Mouse (Mus musculus) liver, adult 2 months (tissue): Measurements from ENCODE around the gene Mrpl42. TPM values are rescaled to one million over a fixed set of nuclear protein-coding genes. Genes with fewer than 3 reads are reported as not detected.

Experiments
- DNase-seq: peaks from one replicate; pipeline ENCODE4 v3.0.0-alpha.2; 2011; ENCODE audit warnings: low read depth, low spot score; ENCODE audit errors: extremely low read depth
- H3K27ac ChIP-seq: fragments of 200-500 bp; replicated peaks from 2 replicates; pipeline ENCODE4 v1.5.1; 2012; ENCODE audit warnings: low read depth, mild to moderate bottlenecking, control low read depth, inconsistent platforms, low read length; ENCODE audit not compliant: insufficient read depth
- H3K27me3 ChIP-seq: fragments of 200-500 bp; 2 replicates; pipeline ENCODE4 v1.6.1; 2012; ENCODE audit warnings: mild to moderate bottlenecking, moderate library complexity, low read length, inconsistent platforms; ENCODE audit not compliant: control insufficient read depth, insufficient read depth
- H3K36me3 ChIP-seq: fragments of 200-500 bp; 2 replicates; pipeline ENCODE4 v1.6.1; 2012; ENCODE audit warnings: low read length, inconsistent platforms; ENCODE audit not compliant: control insufficient read depth, insufficient read depth
- H3K4me1 ChIP-seq: fragments of 200-500 bp; 2 replicates; pipeline ENCODE4 v1.6.1; 2011; ENCODE audit warnings: low read length; ENCODE audit not compliant: control insufficient read depth, insufficient read depth
- H3K4me3 ChIP-seq: fragments of 200-500 bp; 2 replicates; pipeline ENCODE4 v1.5.1; 2011; ENCODE audit warnings: low read depth, mild to moderate bottlenecking, control low read depth, low read length, moderate library complexity; ENCODE audit not compliant: insufficient read depth
- H3K79me2 ChIP-seq: fragments of 200-500 bp; 2 replicates; pipeline ENCODE4 v1.6.1; 2012; ENCODE audit warnings: inconsistent platforms, mild to moderate bottlenecking, low read length, moderate library complexity; ENCODE audit not compliant: control insufficient read depth, insufficient read depth
- H3K9ac ChIP-seq: fragments of 200-500 bp; 2 replicates; pipeline ENCODE4 v1.6.1; 2012; ENCODE audit warnings: low read depth, mild to moderate bottlenecking, control low read depth, inconsistent platforms, low read length
- CTCF ChIP-seq: fragments of 200-500 bp; IDR thresholded peaks from 2 replicates; pipeline ENCODE4 v1.5.1; 2011; ENCODE audit warnings: low read depth, low read length, control low read depth
- POLR2A ChIP-seq: fragments of 200-500 bp; IDR thresholded peaks from 2 replicates; pipeline ENCODE4 v1.6.1; 2011; ENCODE audit warnings: low read length, control low read depth; ENCODE audit not compliant: insufficient read depth; ENCODE audit errors: extremely low read depth
- WGBS: fragments of 180-500 bp; shearing (Covaris S2); methylation state at CpG from one replicate; pipeline ENCODE4 v1.1.7; 2018; 5-methylcytosine and 5-hydroxymethylcytosine counted together
- polyA plus RNA-seq: library from polyadenylated mRNA; depleted of rRNA; stranded (reverse); fragments of >200 nt; gene quantifications from 2 replicates; pipeline ENCODE4 v1.2.3, GENCODE M21; 2012; rRNA removed
- total RNA-seq: library from RNA; depleted of rRNA; stranded (reverse); fragments of >200 nt; gene quantifications from 2 replicates; pipeline ENCODE4 v1.2.3, GENCODE M21; 2014; rRNA removed

Mrpl42 gene
- total and polyA plus RNA-seq, 2 experiments = 73.1 to 98.5 TPM

DNA sequence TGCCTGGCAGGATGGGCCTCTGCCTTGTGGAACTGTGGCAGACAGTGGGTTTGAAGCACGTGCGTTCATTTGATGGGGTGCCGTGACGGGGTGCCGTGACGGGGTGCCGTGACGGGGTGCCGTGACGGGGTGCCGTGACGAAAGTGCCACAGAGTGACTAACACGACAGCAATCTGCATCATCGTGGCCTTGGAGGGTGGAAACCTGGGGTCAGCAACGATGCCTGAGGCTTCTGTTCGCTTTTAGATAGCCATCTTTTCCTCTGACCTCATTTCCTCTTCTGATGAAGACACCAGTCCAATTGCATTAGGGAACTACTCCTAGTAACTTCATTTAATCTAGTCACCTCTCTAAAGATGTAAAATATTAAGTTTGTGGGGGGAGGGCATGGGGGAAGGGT, 53.8 kb downstream of the Mrpl42 start:
- Histone ChIP-seq H3K4me1 (no peaks in the 10 kb centered on the region), H3K27ac (no peak overlapping the region), H3K36me3 (no peaks in the 10 kb centered on the region), H3K4me3 (no peak overlapping the region), H3K27me3 (no peaks in the 10 kb centered on the region), H3K79me2 (no peaks in the 10 kb centered on the region), H3K9ac (no peak overlapping the region)
- DNase-seq = no peak
- 94% methylated on average over 16 of the region's 16 CpGs for WGBS
- no peak for TF ChIP-seq POLR2A
- TF ChIP-seq CTCF = no peak

- Histone ChIP-seq H3K36me3 (no peaks in the 10 kb centered on the region), H3K4me3 (no peak overlapping the region), H3K79me2 (no peaks in the 10 kb centered on the region), H3K4me1 (no peaks in the 10 kb centered on the region; the same call in 1 of the 2 replicates), H3K9ac (no peak overlapping the region), H3K27ac (no peak overlapping the region), H3K27me3 (no peaks in the 10 kb centered on the region)
- TF ChIP-seq POLR2A (no peak), CTCF (no peak)
- DNase-seq = no peak
- 86% methylated on average over 18 of the region's 18 CpGs for WGBS
These were observed 56.4 kb downstream of the Mrpl42 start for GRCm38 (mm10) chr10:95445104-95446056.

- H3K79me2 ChIP-seq = no peaks in the 10 kb centered on the region
- TF ChIP-seq CTCF = no peak
- TF ChIP-seq POLR2A = no peak
- peaks cover 9% of the 10 kb centered on the region for H3K4me1 ChIP-seq
- H3K27ac ChIP-seq = no peak overlapping the region
- WGBS = 68% methylated on average over 4 of the region's 4 CpGs
- H3K4me3 ChIP-seq = no peak overlapping the region
- H3K36me3 ChIP-seq = no peaks in the 10 kb centered on the region
- no peak for DNase-seq
- no peaks in the 10 kb centered on the region for H3K27me3 ChIP-seq
- no peak overlapping the region for H3K9ac ChIP-seq
These were observed 59.4 kb downstream of the Mrpl42 start for GRCm38 (mm10) chr10:95442334-95442733.

DNA sequence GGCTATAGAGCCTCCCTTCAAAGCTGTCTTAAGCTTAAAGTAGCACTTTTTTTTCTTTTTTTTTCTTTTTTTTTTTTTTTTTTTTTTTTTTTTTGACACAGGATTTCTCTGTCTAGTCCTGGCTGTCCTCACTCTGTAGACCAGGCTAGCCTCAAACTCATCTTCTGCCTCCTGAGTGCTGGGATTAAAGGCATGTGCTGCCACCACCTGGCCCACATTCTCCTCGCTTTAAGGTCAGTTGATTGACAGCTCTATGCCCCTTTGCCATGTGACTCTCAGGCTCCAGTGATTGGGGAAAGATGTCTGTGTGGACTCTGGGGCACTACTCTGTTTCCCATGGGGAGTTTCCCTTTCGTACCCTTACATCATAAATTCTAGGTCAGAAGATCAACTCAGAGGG, 61.2 kb downstream of the Mrpl42 start:
- peaks cover 9% of the 10 kb centered on the region for H3K4me1 ChIP-seq
- no peak for TF ChIP-seq POLR2A
- TF ChIP-seq CTCF = peak; percentile 51
- 19% methylated on average over 2 of the region's 2 CpGs for WGBS
- no peak overlapping the region for H3K4me3 ChIP-seq
- H3K27me3 ChIP-seq = no peaks in the 10 kb centered on the region
- H3K9ac ChIP-seq = no peak overlapping the region
- no peak overlapping the region for H3K27ac ChIP-seq
- H3K36me3 ChIP-seq = no peaks in the 10 kb centered on the region
- peak; percentile 55 for DNase-seq
- H3K79me2 ChIP-seq = no peaks in the 10 kb centered on the region

DNA sequence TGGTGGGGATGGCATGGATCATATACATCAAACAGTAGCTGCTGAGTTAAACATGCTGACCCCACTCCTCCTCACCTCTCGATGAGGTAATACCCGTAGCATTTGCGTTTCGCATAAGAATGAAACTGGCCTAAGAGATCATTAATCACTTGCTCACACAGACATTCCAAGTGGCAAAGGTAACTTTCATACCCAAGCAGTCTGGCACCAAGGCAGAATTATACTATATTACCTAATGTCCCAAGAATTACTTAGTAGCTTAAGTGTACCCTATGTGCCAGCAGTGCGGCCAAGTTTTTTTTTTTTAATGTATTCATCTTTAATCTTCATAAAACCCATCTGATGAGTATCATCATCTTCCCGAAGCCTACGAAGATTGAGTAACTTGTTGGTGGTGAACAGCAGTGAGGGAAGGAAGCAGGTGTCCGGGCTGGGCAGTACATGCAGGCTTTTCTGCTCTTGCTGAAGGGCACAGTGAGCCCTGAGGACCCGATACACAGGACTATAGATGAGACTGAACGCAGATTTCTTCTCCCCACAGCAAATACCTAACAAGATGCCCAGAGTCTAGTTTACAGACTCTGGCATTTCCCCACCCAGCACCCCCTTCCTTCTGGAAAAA, 61.9 kb downstream of the Mrpl42 start:
- no peak for DNase-seq
- WGBS = 60% methylated on average over 10 of the region's 10 CpGs
- no peak overlapping the region for H3K4me3 ChIP-seq
- no peak overlapping the region for H3K9ac ChIP-seq
- H3K27me3 ChIP-seq = no peaks in the 10 kb centered on the region
- no peaks in the 10 kb centered on the region for H3K79me2 ChIP-seq
- no peaks in the 10 kb centered on the region for H3K36me3 ChIP-seq
- H3K27ac ChIP-seq = no peak overlapping the region
- TF ChIP-seq POLR2A (no peak), CTCF (no peak)
- H3K4me1 ChIP-seq = peaks cover 11% of the 10 kb centered on the region

DNA sequence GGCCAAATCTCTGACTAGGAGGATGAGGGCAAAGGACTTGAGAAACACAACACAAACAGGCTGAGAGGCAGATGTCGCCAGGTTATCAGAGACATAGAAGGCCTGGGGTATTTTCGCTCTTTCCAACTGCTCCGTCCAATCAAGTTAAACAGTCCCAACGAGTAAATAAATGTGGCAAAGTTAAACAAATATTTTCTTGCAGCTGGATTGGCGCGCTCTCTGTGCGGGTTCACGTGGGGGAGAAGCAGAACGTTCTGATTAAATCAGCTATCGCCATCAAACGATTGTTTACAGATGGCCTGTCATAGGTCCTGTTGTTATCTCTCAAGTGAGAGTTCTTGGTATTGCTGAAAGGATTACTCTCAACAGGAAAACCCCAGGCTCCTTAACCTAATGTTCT, 62.8 kb downstream of the Mrpl42 start:
- WGBS = 5% methylated on average over 11 of the region's 11 CpGs
- peak; percentile 99 for DNase-seq

More for the DNA sequence above, 62.8 kb downstream of the Mrpl42 start:
- Histone ChIP-seq H3K79me2 (no peaks in the 10 kb centered on the region), H3K4me3 (no peak overlapping the region), H3K27me3 (no peaks in the 10 kb centered on the region), H3K4me1 (peaks cover 11% of the 10 kb centered on the region), H3K9ac (no peak overlapping the region; the same call in 1 of the 2 replicates), H3K27ac (peak overlapping the region; percentile 54), H3K36me3 (no peaks in the 10 kb centered on the region)
- TF ChIP-seq CTCF = no peak
- TF ChIP-seq POLR2A = no peak

Other genes starting within 250 kb of the Mrpl42 start
- gene Cradd, start 177.8 kb downstream of the Mrpl42 start, total RNA-seq = 8.9 and 10.6 TPM in 2 replicates
- 24.7 and 34.7 TPM in 2 replicates for gene Cradd, start 177.8 kb downstream of the Mrpl42 start, polyA plus RNA-seq
- gene Socs2, start 84.8 kb downstream of the Mrpl42 start, total RNA-seq = 5.3 and 12.3 TPM in 2 replicates
- gene Socs2, start 84.8 kb downstream of the Mrpl42 start, polyA plus RNA-seq = 20.0 and 53.8 TPM in 2 replicates
- gene Ube2n, start 13.2 kb upstream of the Mrpl42 start, total RNA-seq = 29.6 and 34.1 TPM in 2 replicates
- 19.1 and 19.2 TPM in 2 replicates for gene Ube2n, start 13.2 kb upstream of the Mrpl42 start, polyA plus RNA-seq
- gene Nudt4, start 62.2 kb upstream of the Mrpl42 start, total RNA-seq = 88.2 and 91.5 TPM in 2 replicates
- 36.7 and 37.2 TPM in 2 replicates for gene Nudt4, start 62.2 kb upstream of the Mrpl42 start, polyA plus RNA-seq
- not detected in 2 replicates for gene Anapc15-ps, start 171.5 kb upstream of the Mrpl42 start, total RNA-seq
- not detected in 2 replicates for gene Anapc15-ps, start 171.5 kb upstream of the Mrpl42 start, polyA plus RNA-seq